In genomic region chr17:46221601-46222000, GRCm38 (mm10) we compare ENCODE assay signal across 13 mouse cellular contexts.
"Had no signal": no experiment of that assay in that cellular context is flagged by ENCODE, and none has a peak within 500 bp of the region (broad histone marks: within the 10 kb centered on the region; RNA-seq: fewer than 3 reads in every experiment).

No protein-coding gene starts in this region.

- DNase-seq: lung, adult 18-20 months; lung, embryonic 14.5 days; lung, postnatal 10 days; lung, postnatal 4 days; midbrain, embryonic 14.5 days; retina, postnatal 1 day; right cerebral cortex, adult 18-20 months; right cerebral cortex, postnatal 25 days; right cerebral cortex, postnatal 4 days; spleen, adult 18-20 months; thymus, adult 18-20 months; thymus, postnatal 14 days; thymus, postnatal 36 days had no signal
